Mouse (Mus musculus) myocyte (in vitro differentiated cells): ENCODE measurements at regions not wholly inside any gene's neighbourhood (a gene's known extent, or its start where the extent isn't known, plus 50 kb on each side); places are given as distances from the start of the nearest gene placed in this dataset.

Experiments used
- H3K27me3 ChIP-seq: one replicate; pipeline ENCODE4 v1.6.1; 2011; ENCODE audit not compliant: control insufficient read depth, insufficient read depth, insufficient read length
- H3K36me3 ChIP-seq: one replicate; pipeline ENCODE4 v1.6.1; 2011; ENCODE audit not compliant: control insufficient read depth, insufficient read depth
- H3K4me2 ChIP-seq: one replicate; pipeline ENCODE4 v1.6.1; 2011; ENCODE audit warnings: low read depth, control low read depth
- H3K4me3 ChIP-seq: one replicate; pipeline ENCODE4 v1.5.1; 2011; ENCODE audit warnings: mild to moderate bottlenecking, control low read depth, moderate library complexity
- H3K79me2 ChIP-seq: one replicate; pipeline ENCODE4 v1.6.1; 2011; ENCODE audit not compliant: control insufficient read depth, insufficient read depth
- H3ac ChIP-seq: one replicate; pipeline ENCODE4 v1.6.1; 2011; ENCODE audit not compliant: control insufficient read depth, insufficient read length
- CEBPB ChIP-seq: IDR thresholded peaks from 2 replicates; pipeline ENCODE4 v1.6.1; 2011; ENCODE audit warnings: mild to moderate bottlenecking, moderate library complexity; ENCODE audit not compliant: poor library complexity, insufficient read depth, severe bottlenecking
- E2F4 ChIP-seq: IDR thresholded peaks from one replicate; pipeline ENCODE4 v1.6.1; 2011; ENCODE audit warnings: mild to moderate bottlenecking, control low read depth, moderate library complexity; ENCODE audit not compliant: insufficient read depth
- MAX ChIP-seq: IDR thresholded peaks from one replicate; pipeline ENCODE4 v1.6.1; 2011; ENCODE audit warnings: low read depth, mild to moderate bottlenecking, control low read depth
- MYOD1 ChIP-seq, 3 experiments: IDR thresholded peaks; one replicate each; pipeline ENCODE4 v1.6.1; 2011; ENCODE audit warnings: control low read depth in 2 of 3, low read depth in 2 of 3, mild to moderate bottlenecking in 2 of 3, moderate library complexity in 1 of 3; ENCODE audit not compliant: insufficient read length in 2 of 3, control insufficient read depth in 1 of 3
- MYOG ChIP-seq, 3 experiments: IDR thresholded peaks; one replicate each; pipeline ENCODE4 v1.6.1; 2011; ENCODE audit warnings: control low read depth in 2 of 3, low read depth in 2 of 3, mild to moderate bottlenecking in 2 of 3; ENCODE audit not compliant: insufficient read length in 2 of 3, control insufficient read depth in 1 of 3, insufficient read depth in 1 of 3
- POLR2A ChIP-seq: IDR thresholded peaks from one replicate; pipeline ENCODE4 v1.6.1; 2011; ENCODE audit warnings: low read depth, mild to moderate bottlenecking, control low read depth, moderate library complexity; ENCODE audit not compliant: insufficient read length
- POLR2AphosphoS2 ChIP-seq: IDR thresholded peaks from one replicate; pipeline ENCODE4 v1.6.1; 2011; ENCODE audit warnings: low read depth, control low read depth; ENCODE audit not compliant: insufficient read length
- REST ChIP-seq: IDR thresholded peaks from one replicate; pipeline ENCODE4 v1.6.1; 2011; ENCODE audit warnings: mild to moderate bottlenecking, control low read depth, moderate library complexity; ENCODE audit not compliant: insufficient read depth, insufficient read length
- SRF ChIP-seq: IDR thresholded peaks from one replicate; pipeline ENCODE4 v1.6.1; 2011; ENCODE audit warnings: low read depth; ENCODE audit not compliant: control insufficient read depth, insufficient read length
- TCF12 ChIP-seq: IDR thresholded peaks from one replicate; pipeline ENCODE4 v1.6.1; 2011; ENCODE audit warnings: mild to moderate bottlenecking, control low read depth; ENCODE audit not compliant: poor library complexity, insufficient read depth, severe bottlenecking
- TCF3 ChIP-seq: IDR thresholded peaks from one replicate; pipeline ENCODE4 v1.6.1; 2011; ENCODE audit warnings: low read depth, control low read depth; ENCODE audit not compliant: insufficient read length
- USF1 ChIP-seq: IDR thresholded peaks from one replicate; pipeline ENCODE4 v1.6.1; 2011; ENCODE audit warnings: low read depth, mild to moderate bottlenecking, control low read depth, moderate library complexity

GRCm38 (mm10) chr7:40674397-40674796 is 223.7 kb upstream of the Vstm2b start:
- no peak overlapping the region for H3K4me2 ChIP-seq
- H3K36me3 ChIP-seq: no peaks in the 10 kb centered on the region
- TF ChIP-seq MYOD1 (IDR thresholded peaks at IDR 0.05; ENCODE audit: control insufficient read depth in 1 of 3, insufficient read length in 2 of 3, low read depth in 2 of 3) (no peak), POLR2AphosphoS2 (no peak), TCF12 (no peak), POLR2A (no peak), E2F4 (no peak), MYOG (IDR thresholded peaks at IDR 0.05; ENCODE audit: control insufficient read depth in 1 of 3, insufficient read depth in 1 of 3, insufficient read length in 2 of 3, low read depth in 2 of 3) (no peak), MAX (no peak), USF1 (no peak), TCF3 (no peak), SRF (no peak), REST (no peak), CEBPB (no peak)
- H3K27me3 ChIP-seq: no peaks in the 10 kb centered on the region
- no peak overlapping the region for H3K4me3 ChIP-seq
- no peaks in the 10 kb centered on the region for H3K79me2 ChIP-seq
- H3ac ChIP-seq: no peak overlapping the region

GRCm38 (mm10) chr7:40677601-40678000 is 220.5 kb upstream of the Vstm2b start:
- H3K4me2 ChIP-seq: no peak overlapping the region
- H3ac ChIP-seq: no peak overlapping the region
- H3K4me3 ChIP-seq: no peak overlapping the region
- no peaks in the 10 kb centered on the region for H3K36me3 ChIP-seq
- H3K79me2 ChIP-seq: no peaks in the 10 kb centered on the region
- TF ChIP-seq TCF12 (no peak), USF1 (no peak), TCF3 (no peak), E2F4 (no peak), MYOD1 (IDR thresholded peaks at IDR 0.05; ENCODE audit: control insufficient read depth in 1 of 3, insufficient read length in 2 of 3, low read depth in 2 of 3) (no peak), POLR2AphosphoS2 (no peak), MAX (no peak), REST (no peak), CEBPB (no peak), POLR2A (no peak), SRF (no peak), MYOG (IDR thresholded peaks at IDR 0.05; ENCODE audit: control insufficient read depth in 1 of 3, insufficient read depth in 1 of 3, insufficient read length in 2 of 3, low read depth in 2 of 3) (no peak)
- no peaks in the 10 kb centered on the region for H3K27me3 ChIP-seq

GRCm38 (mm10) chr7:40680567-40680966 is 217.6 kb upstream of the Vstm2b start:
- H3ac ChIP-seq: no peak overlapping the region
- TF ChIP-seq MYOG (IDR thresholded peaks at IDR 0.05; ENCODE audit: control insufficient read depth in 1 of 3, insufficient read depth in 1 of 3, insufficient read length in 2 of 3, low read depth in 2 of 3) (no peak), MYOD1 (IDR thresholded peaks at IDR 0.05; ENCODE audit: control insufficient read depth in 1 of 3, insufficient read length in 2 of 3, low read depth in 2 of 3) (no peak), SRF (no peak), TCF12 (no peak), USF1 (no peak), MAX (no peak), POLR2AphosphoS2 (no peak), REST (no peak), TCF3 (no peak), E2F4 (no peak), POLR2A (no peak), CEBPB (no peak)
- no peak overlapping the region for H3K4me2 ChIP-seq
- H3K27me3 ChIP-seq: no peaks in the 10 kb centered on the region
- H3K4me3 ChIP-seq: no peak overlapping the region
- H3K36me3 ChIP-seq: no peaks in the 10 kb centered on the region
- no peaks in the 10 kb centered on the region for H3K79me2 ChIP-seq

- Histone ChIP-seq H3K4me2 (no peak overlapping the region), H3K36me3 (no peaks in the 10 kb centered on the region), H3ac (no peak overlapping the region), H3K27me3 (no peaks in the 10 kb centered on the region), H3K4me3 (no peak overlapping the region), H3K79me2 (no peaks in the 10 kb centered on the region)
- TF ChIP-seq E2F4 (no peak), MYOG (IDR thresholded peaks at IDR 0.05; ENCODE audit: control insufficient read depth in 1 of 3, insufficient read depth in 1 of 3, insufficient read length in 2 of 3, low read depth in 2 of 3) (no peak), TCF3 (no peak), USF1 (no peak), CEBPB (no peak), SRF (no peak), REST (no peak), MYOD1 (IDR thresholded peaks at IDR 0.05; ENCODE audit: control insufficient read depth in 1 of 3, insufficient read length in 2 of 3, low read depth in 2 of 3) (no peak), POLR2AphosphoS2 (no peak), MAX (no peak), POLR2A (no peak)
Measured at GRCm38 (mm10) chr7:40680993-40681392, 217.1 kb upstream of the Vstm2b start.

- Histone ChIP-seq H3ac (no peak overlapping the region), H3K27me3 (no peaks in the 10 kb centered on the region), H3K36me3 (no peaks in the 10 kb centered on the region), H3K4me2 (no peak overlapping the region), H3K79me2 (no peaks in the 10 kb centered on the region), H3K4me3 (no peak overlapping the region)
- TF ChIP-seq USF1: no peak
- no peak for TF ChIP-seq TCF12
- TF ChIP-seq POLR2AphosphoS2: no peak
- TF ChIP-seq SRF: no peak
- no peak for TF ChIP-seq REST
- TF ChIP-seq E2F4: no peak
- no peak for TF ChIP-seq POLR2A
- no peak for TF ChIP-seq MAX
- no peak for TF ChIP-seq CEBPB
- TF ChIP-seq MYOD1 (IDR thresholded peaks at IDR 0.05; ENCODE audit: control insufficient read depth in 1 of 3, insufficient read length in 2 of 3, low read depth in 2 of 3): no peak
- TF ChIP-seq TCF3: no peak
- no peak for TF ChIP-seq MYOG (IDR thresholded peaks at IDR 0.05; ENCODE audit: control insufficient read depth in 1 of 3, insufficient read depth in 1 of 3, insufficient read length in 2 of 3, low read depth in 2 of 3)
Measured at GRCm38 (mm10) chr7:40683176-40683575, 215.0 kb upstream of the Vstm2b start.
